Mouse (Mus musculus) CH12.LX (cell line): ENCODE measurements at regions not wholly inside any gene's neighbourhood (a gene's known extent, or its start where the extent isn't known, plus 50 kb on each side); places are given as distances from the start of the nearest gene placed in this dataset.

Experiments
- MAX ChIP-seq: IDR thresholded peaks from 2 replicates; pipeline ENCODE4 v1.6.1; 2011; ENCODE audit warnings: low read length, improper control_type of control experiment
- POLR2AphosphoS2 ChIP-seq: IDR thresholded peaks from 2 replicates; pipeline ENCODE4 v1.6.1; 2011; ENCODE audit warnings: low read depth, low read length, improper control_type of control experiment
- SMC3 ChIP-seq: IDR thresholded peaks from 2 replicates; pipeline ENCODE4 v1.6.1; 2011; ENCODE audit warnings: low read depth, low read length, improper control_type of control experiment

DNA sequence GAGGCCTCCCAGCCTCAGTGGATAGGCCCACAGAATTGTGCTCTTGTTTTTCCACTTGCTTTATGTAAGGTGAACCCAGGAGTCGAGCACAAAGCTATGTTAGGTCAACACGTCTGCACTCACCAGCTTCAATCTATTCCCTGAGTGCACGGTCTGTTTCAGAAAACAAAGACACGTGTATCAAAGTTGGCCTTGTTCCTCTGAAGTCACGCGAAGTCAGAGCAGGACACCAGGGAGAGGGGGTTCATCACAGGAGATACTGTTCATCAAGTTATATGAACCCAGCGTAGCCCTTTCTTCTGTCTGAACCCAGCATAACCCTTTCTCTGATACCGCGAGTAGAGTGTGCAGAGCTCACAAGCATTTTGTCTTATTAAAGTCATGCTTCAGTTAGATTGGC, 98.8 kb downstream of the Sec23ip start:
- no peak for TF ChIP-seq SMC3
- no peak for TF ChIP-seq POLR2AphosphoS2
- TF ChIP-seq MAX, result no peak
